Mouse (Mus musculus): ENCODE results near the gene Lef1.

Lef1 gene

DNA sequence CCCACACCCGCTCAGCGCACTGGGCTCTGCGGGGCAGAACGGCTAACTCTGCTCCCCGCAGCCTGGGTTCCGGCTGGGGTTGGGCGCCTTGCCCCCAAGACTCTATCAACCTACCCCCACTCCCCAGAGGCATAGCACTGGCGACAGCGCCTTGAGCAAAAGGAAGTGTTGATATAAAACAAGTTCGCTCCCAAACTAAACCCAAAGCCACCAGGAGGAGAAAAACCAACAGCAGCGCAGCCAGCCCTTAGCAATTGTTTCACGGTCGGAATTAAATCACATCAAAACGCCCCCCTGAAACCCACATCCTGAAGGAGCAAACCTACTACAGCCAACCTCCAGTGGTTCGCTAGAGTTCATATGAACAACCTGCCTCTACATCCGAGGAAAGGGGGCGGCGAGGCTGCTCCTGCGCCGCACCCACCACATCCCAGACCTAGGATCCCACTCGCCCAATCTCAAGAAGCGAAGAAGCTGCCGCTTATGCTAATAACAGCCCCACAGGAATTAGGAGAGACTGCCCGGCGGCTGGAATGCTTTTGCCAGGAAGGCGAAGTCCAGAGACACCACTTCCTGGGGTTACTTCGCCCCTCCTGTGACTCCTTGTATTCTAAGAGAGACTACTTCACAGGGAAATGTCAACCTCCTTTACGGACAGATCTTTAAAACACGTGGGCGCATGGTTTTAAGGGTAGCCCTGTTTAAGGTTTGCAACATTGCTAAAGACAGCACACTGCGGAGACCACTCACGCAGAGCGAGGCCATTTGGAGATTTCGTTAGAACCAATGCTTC, 2.8 kb upstream of the Lef1 start:
- DNase-seq (ENCODE audit: low read depth, low spot score) = no peak

DNA sequence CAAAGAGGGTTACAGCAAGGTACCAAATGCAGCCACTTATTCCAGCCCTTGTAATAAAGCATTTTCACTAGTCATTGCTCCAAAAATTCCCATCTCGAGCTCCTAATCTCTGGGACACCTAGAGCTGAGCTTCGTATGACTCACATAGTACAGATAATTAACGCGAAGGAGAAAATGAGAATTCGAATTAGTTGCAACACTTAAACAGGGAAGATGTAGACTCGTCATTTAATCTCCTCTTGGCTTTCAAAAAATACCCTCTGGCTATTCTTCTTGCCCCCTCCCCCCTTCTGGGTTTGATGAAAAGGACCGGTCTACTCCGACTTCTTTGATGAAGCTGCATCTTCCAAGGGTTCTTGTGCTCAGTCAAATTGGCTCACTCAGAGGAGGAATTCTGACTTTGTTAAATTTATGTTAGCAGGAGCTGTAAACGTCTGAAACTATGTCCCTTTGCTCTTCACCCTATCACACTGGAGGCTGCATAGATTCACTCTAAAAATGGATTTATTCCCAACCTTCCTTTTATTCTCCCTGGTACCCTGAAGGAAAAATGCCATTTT, 2.1 kb upstream of the Lef1 start:
- no peak for DNase-seq (ENCODE audit: low read depth, low spot score)

DNA sequence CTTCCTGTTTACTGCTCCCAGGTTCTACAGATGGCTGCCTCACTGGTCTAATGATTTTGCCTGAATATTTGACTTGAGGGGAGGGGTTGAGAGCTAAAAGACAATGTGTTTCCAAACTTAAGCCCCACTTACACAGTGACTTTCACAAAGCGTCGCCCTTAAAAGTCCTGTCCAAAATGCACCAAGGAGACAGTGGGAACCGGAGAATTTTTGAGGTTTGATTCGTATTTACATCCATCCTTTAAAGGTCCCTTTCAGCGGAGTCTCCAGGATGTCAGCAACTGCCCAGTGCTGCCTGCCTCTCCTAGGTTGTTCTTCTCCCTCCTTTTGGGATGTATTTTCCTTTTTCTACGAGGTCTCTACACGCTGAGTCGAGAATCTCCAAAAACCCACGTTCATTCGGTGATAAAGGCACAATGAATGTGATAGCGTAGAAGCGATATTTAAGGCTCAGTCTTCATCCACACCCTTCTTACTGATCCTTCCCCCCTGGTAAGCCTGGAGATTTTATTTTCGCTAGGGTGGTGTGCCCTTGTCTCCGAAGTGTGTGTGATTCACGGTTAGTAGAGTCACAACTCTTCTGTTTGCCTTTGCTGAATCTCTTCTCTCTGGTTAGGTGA, 1.1 kb upstream of the Lef1 start:
- DNase-seq (ENCODE audit: low read depth, low spot score) = no peak

DNA sequence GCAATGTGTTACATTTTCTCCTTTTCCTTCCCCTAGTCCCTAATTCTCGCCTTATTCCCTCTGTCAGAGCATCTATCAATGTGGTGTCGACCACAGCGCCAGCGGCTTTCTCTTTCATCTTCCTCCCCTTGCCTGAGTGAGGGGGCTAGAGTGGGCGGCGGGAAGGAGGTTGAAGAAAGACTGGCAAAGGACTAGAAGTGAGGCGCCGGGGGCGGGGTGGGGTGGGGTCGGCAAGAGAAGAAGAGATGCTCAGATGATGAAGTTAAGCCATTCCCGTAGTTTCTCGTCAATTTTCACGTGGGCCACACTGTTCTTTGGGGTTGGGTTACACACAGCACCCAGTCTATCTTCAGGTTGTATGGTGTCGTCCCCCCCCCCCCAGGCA, 593 bp upstream of the Lef1 start:
- DNase-seq (ENCODE audit: low read depth, low spot score) = peak; percentile 50

DNA sequence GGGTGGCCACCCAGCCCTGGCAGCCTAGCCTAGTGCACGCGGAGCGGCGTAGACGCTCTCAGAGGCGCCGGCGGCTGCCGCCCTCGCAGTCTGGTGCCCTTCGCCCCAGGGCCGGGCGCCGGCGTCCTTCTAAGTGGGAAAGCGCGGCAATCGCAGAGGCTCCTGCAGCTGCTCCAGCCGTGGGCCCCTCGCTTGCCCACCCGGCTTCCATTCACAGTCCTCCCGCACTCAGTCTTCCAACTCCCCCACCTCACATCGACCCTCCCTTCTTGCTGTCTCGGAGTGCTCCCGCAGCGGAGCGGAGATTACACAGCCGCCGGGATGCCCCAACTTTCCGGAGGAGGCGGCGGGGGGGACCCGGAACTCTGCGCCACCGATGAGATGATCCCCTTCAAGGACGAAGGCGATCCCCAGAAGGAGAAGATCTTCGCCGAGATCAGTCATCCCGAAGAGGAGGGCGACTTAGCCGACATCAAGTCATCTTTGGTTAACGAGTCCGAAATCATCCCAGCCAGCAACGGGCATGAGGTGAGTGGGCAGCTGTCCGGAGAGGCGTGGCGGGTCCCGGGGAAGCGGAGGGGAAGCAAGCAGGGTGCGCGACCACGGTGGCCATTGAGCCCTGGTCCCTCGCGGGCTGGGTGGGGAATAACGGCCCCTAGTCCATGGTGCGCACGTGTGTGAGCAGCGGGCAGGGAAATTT, 1.0 kb downstream of the Lef1 start:
- DNase-seq (ENCODE audit: low read depth, low spot score) = no peak

DNA sequence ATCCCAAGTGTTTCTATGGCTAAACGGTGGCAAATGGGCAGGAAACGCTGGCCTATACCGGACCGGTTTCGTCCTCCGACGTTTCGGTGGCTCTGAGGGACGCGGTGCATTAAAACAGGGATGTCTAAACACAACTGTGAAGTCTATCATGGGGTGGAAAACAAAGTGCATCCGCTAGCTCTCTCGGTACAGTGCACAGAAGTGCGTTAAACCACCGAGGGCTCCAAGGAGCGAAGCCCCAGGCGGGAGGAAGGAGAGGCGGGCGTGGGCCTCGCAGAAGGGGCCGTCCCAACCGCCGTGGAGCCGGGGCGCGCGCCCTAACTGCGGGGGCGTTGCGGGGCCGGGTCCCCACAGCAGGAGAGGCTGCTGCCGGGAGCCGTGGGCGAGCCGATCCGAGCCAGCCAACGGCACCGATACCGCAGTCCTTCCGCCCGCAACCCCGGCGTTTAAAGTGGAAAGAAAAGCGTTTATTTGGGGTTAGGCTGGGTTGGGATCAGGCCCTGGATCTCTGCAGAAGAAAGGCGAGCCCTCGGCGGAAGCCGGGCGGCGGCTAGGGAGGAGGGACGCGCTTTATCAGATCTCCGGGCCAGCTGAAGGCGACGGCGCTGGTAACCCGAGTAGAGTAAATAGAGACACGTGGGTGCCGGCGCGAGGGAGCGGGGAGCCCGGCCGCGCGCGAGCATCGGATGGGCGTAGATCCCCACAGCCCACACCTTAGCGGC, 1.7 kb downstream of the Lef1 start:
- peak; percentile 83 for DNase-seq (ENCODE audit: low read depth, low spot score)

DNA sequence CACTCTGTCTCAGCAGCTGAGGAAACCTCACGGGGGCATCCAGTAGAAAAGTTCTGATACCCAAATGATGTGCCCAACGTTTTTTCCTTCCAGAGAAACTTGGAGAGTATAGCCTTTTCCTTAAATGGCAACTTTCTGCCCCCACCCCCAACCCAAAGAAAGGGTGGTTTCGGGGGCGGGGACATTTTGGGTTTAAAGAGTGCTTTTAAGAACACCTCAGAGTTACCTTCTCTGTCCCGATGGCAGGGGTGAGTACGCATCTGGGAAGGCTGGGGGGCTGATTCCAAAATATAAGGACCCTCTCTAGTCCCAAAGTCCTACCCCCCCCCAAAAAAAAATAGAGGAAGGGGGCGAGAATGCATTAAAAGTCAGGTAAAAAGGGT, 2.3 kb downstream of the Lef1 start:
- no peak for DNase-seq (ENCODE audit: low read depth, low spot score)

DNA sequence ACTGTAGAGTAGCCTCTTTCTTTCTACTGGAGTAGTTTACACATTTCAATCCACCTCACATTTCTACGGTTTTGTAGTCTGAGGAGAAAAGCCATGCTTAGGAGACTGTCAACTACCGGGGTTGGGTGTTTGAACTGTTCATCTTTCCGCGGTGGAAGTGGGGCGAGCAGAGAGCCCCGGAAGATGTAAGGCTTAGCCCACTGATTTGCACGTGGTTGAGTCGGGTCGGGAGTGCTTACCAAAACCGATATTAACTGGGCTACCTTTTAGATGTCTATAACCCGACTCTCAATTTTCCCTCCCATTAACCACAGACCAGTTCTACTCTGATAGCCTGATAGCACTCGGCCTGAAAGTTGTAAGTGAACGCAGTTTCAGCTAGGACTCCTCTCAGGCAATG, 2.8 kb downstream of the Lef1 start:
- DNase-seq (ENCODE audit: low read depth, low spot score) = no peak

DNA sequence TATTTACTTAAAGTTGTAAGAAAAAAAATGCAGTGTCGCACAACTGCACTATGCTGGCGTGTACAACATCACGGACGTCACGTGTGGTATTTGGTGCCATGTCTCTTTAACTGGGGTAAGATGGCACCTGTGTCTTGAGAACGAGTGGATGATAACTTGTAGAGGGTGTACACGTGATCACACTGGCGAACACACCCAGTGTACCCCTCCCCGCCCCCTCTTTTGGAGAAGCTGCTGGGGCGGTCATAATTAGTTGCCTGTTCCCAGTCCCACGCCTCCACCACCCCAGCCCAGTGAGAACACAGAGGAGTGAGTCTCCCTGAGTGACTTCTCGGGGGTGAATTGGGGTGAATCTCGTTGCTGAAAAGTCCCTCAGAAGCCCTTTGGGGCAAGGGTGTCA, 5.8 kb downstream of the Lef1 start:
- DNase-seq (ENCODE audit: low read depth, low spot score) = no peak

DNA sequence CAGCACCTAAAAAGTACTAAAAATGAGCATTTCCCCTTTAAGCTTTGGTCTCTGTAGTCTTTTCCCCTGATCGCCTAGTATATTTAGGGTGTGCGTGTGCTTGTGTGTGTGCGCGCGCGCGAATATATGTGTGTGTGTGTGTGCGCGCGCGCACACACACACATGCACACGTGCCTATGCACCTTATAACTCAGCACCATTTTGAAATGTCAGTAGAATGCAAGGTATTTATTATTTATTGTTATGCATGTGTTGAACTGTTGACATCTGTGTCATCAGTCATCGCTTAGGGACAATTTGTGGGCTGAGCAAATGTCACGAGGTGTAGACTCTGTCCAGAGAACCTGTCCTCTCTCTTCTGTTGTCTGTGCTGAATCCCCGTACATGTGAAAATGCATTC, 7.1 kb downstream of the Lef1 start:
- no peak for DNase-seq (ENCODE audit: low read depth, low spot score)

DNA sequence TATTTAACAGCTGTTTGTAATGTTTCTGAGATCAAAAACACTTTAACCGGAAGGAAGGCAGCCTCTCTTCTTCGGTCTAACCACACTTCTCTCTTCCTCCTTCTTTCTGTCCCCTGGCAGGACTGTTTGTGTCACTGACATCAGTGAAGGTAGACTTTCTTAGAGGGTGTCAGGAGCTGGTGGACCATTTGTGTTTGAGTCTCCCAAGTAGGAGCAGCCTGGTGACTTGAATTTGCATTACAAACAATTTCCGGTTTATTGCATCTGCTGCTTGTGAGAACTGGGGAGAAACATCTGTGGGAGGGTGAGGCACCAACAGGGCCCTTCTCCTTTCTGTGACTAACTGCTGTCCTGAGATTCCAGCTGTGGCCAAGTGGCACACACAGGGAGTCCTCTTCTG, 7.6 kb downstream of the Lef1 start:
- DNase-seq (ENCODE audit: low read depth, low spot score) = no peak

DNA sequence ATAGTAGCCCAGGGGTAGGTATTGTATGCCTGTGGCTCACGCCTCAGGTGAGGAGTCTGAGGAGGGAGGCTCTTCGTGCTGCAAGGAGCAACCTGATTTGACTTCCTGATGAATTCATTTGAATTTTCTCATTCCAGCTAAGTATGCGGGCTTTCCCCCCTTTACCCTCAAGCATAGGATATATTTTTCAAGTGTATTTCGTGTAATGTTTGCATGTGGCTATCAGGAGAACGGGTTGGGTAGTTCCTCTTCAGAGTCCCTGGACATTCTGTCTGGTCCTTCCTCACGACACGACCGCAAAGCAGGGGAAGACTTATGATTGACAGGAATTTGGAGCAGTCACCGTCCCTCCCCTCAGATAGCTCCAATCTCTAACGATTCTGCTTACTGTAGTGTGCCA, 9.2 kb downstream of the Lef1 start:
- DNase-seq (ENCODE audit: low read depth, low spot score) = no peak

DNA sequence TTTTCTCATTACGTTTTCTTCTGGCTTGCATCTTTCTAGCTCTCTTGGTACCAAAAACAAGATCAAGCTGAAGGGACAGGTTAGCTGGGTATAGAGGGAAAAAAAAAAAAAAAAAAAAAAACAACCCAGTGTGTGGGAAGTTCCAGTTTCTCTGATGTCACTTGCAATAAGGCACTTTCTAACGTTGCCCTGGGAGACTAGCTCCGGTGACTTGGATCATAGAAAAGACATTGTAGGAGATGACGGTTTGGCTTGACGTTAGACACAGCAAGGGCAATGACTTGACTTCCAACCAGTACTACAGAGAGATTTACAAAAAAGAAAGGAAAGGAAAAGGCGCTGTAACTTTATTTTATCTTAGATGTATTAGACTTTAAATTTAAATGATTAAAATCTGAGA, 13.2 kb downstream of the Lef1 start:
- no peak for DNase-seq (ENCODE audit: low read depth, low spot score)

DNA sequence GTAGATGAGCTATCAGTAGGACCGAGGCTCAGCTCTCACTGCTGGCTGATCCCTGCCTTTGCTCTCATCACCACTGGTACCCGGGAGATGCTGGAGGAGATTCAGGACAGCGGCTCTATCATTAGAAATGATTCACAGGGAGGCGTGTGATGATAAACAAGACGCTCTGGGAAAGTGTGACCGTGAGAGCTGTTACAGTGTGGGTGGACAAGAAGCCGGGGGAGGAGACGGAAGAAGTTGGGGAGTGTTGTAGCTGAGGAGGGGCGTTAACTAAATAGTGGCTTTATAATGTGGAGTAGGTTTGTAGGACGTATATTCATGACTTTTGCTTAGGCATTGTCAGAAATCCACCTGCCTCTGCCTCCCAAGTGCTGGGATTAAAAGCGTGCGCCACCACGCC, 15.6 kb downstream of the Lef1 start:
- DNase-seq (ENCODE audit: low read depth, low spot score) = no peak

DNA sequence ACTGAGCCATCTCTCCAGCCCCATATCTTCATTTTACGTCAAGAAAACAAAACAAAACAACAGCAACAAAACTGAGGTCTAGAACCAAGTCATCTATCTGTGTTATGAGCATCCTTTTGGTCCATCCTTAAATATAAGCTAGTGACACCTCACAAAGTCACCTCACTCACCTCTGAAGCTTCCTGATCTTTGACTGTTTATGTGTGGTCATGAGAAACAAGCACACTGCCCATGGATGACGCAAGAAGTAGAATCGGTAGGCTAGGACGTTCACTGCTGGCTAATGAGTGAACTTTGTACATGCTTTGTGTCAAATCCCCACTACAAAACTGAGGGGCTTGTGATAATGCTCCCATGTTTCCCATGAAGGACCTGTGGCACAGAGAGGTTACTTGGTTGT, 16.2 kb downstream of the Lef1 start:
- no peak for DNase-seq (ENCODE audit: low read depth, low spot score)

DNA sequence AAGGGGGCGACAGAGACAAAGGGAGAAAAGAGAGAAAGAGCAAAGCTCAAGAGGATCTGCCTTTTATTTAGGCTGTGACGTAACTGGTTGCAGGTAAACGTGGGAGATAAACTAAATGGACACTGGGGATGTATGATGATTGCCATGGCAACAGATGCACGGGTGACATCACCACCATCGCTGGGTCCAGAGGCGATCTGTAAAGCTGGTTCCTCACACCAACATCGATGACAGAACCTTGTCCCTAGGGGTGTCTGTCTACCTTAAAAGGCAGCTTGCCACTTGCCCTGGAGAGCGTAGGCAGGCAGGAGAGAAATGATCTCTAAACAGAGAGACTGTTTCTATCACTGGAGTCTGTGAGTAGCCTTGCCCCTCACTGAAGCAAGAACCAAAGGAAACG, 23.7 kb downstream of the Lef1 start:
- no peak for DNase-seq (ENCODE audit: low read depth, low spot score)

DNA sequence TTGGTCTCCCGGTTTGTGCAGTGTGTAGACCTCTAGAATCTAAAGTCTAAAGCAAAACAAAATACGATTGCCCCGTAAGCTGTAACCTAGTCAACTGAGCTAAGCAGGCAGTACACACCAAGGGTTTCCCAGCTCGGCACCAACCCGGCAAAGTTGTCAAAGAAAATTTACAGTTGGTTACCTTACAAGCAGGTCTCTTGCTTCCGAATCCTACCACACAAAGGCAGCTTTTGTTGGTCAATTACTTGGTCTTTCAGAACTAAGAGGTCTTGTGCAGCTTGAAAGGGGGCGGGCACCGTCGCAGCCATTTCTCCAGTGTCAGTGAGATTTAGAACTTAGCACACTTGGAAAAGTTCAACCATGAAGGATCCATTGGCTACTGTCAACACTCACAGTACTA, 25.2 kb downstream of the Lef1 start:
- peak; percentile 64 for DNase-seq (ENCODE audit: low read depth, low spot score)

DNA sequence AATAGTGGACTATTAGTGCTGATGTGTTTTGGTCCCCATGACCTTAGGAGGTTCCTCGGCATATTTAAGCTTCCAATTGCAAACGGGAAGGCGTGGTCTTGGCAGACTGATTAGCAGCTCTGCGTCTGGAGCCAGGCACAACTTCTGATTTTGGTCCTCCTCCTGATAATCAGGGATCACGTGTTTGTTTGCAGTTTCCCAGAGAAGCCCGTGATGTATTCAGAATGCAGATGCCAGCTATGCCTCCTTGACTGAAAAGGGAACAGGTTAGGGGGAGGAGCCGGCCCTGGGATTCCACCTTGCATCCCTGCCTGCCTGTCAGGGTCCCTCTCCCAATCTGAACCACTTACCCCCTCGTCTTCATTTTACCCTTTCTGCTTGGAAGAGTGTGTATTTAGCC, 26.2 kb downstream of the Lef1 start:
- no peak for DNase-seq (ENCODE audit: low read depth, low spot score)

DNA sequence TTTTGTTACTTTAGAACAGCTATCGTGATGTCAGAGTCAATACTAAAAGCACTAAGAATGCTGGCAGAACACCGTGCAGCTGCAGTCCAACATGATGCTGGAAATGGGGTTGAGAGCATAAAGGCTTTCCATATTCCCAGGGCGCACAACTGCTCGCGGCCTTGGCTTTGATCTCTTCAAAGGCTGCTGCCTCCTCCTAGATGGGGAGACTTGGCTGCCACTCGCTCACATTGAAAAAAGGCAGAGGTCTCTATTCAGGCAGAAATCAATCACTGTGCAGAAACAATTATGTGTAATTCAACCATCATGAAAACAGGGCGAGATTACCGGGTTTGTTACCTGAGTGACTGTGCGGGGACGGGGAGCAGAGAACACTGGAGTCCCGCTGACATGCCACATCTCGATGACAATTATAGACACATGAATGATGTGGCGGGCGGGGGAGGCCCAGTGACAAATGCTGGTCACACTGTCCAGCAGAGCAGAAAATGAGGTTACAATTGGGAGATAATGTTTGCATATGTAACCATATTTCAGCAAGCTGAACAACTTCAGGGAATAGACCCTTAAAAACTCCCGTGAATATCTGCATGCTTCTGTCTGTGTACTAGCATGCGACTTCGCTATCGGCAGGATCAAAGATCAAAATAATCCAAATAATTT, 27.0 kb downstream of the Lef1 start:
- peak; percentile 66 for DNase-seq (ENCODE audit: low read depth, low spot score)

DNA sequence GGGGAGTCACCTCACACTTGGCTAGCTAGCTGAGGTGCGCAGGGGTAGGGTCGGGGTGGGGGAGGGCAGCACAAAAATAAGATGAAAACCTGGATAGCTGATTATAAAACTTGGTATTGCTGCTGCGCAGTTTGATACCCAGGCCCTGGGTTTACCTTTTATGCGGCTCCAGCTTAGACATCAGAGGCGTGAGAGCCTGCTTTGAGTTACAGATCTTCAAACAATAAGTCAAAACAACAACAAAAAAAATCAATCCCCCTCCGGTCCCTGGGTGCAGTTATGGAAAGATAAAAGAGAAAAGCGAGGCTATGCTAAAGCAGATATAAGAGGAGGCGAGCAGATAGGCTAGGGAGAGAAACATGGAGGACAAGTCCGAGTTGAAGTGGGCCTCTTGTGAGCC, 28.0 kb downstream of the Lef1 start:
- DNase-seq (ENCODE audit: low read depth, low spot score) = no peak

DNA sequence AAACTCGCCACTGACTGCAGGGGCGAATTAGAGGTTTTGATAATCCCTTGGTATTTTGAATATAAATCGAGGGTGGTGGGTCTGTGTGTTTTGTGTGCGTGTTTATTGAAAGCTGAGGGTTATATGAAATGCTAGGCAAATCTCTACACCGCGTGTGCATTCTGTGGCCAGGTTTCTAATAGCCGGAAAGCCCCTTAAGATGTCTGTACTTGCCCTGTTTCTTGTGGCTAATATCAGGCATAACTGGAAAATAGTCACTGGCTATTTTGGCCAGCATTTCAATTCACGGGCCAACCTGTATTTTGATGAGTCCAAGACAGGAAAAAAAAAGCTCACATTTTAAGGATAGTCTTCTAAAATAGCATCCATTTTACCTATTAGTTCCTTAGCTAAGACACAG, 28.5 kb downstream of the Lef1 start:
- DNase-seq (ENCODE audit: low read depth, low spot score) = no peak

All from mesoderm, embryonic 11.5 days (tissue).